Mouse (Mus musculus) right cerebral cortex, postnatal 25 days (tissue): ENCODE results near the gene Tlr8.
"Not testable (repeated sequence)": the region's sequence is repeated elsewhere in the genome, so short reads cannot be mapped to it uniquely, and the experiment has no call there.

Source experiments
- DNase-seq: peaks from one replicate; pipeline ENCODE4 v3.0.0; 2022

Gene Tlr8

GRCm38 (mm10) chrX:167264086-167264485, at the start of gene Tlr8:
Gene Tlr8, minus strand, starts transcription at chrX:167264329.
- DNase-seq, result no peak

DNA sequence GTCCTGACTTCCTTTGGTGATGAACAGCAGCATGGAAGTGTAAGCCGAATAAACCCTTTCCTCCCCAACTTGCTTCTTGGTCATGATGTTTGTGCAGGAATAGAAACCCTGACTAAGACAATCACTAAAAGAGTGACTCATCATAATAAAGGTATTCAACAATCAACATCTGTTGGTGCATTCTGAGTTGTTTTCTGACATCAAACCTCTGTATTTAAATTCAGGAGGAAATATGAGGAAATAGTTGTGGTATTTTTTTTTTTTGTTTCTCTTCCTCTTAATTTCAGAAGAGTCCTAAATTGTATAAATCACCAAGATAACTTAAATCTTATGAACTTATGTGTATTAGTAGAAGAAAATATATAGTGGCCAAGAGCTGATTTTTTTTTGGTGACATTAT, 37.9 kb upstream of the Tlr8 start:
- DNase-seq, result not testable (repeated sequence)

- DNase-seq, result peak; percentile 45
Observed at GRCm38 (mm10) chrX:167276953-167277352, 12.8 kb upstream of the Tlr8 start.

GRCm38 (mm10) chrX:167276551-167276950, 12.4 kb upstream of the Tlr8 start:
- DNase-seq, result no peak

- no peak for DNase-seq
Observed at GRCm38 (mm10) chrX:167263530-167263929, 599 bp downstream of the Tlr8 start.

DNA sequence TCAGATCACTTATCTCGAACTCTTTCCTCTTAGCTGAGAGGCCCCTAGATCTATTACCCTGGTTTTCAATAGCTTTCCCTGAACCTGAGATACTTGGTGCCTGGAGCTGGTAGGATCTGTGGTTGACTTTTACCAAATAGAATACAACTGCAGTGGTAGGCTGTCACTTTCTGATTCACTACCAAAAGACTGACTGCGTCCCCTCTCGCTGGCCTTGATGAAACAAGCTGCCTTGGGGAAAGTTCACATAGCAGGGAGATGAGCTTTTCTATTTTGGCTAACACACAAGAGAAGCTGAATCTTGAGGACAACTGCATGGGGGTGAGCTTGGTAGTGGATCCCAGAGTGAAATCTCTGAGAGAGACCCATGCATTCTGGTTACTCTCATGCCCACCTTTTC, 22.4 kb downstream of the Tlr8 start:
- DNase-seq, result no peak

GRCm38 (mm10) chrX:167239293-167239921, 24.7 kb downstream of the Tlr8 start:
- no peak for DNase-seq

- peak; percentile 58 for DNase-seq
Observed at GRCm38 (mm10) chrX:167233104-167233687, 30.9 kb downstream of the Tlr8 start.

GRCm38 (mm10) chrX:167231150-167231549, 33.0 kb downstream of the Tlr8 start:
- DNase-seq, result no peak

GRCm38 (mm10) chrX:167229819-167230218, 34.3 kb downstream of the Tlr8 start:
- DNase-seq, result no peak

GRCm38 (mm10) chrX:167229206-167229605, 34.9 kb downstream of the Tlr8 start:
- no peak for DNase-seq

GRCm38 (mm10) chrX:167227756-167228155, 36.4 kb downstream of the Tlr8 start:
- DNase-seq, result no peak

DNA sequence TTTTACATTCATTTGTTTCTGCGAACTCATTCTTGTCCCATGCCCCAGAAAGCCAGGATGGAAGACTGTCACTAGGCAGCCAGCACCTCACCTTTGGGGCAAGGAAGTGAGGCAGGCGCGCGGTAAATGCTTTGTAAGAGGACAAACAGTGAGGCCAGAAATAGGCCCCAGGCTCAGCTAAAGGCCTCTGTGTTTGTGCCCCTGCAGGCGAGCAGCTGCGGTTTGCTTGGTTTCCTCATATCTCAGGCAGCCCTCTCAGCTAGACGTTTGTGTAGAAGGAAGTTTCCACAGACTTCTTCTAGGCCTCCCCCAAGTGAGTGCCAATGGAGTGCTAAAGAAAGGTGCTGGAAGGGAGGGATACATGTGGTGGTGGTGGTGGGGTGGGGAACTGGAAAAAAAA, 37.0 kb downstream of the Tlr8 start:
- no peak for DNase-seq

DNA sequence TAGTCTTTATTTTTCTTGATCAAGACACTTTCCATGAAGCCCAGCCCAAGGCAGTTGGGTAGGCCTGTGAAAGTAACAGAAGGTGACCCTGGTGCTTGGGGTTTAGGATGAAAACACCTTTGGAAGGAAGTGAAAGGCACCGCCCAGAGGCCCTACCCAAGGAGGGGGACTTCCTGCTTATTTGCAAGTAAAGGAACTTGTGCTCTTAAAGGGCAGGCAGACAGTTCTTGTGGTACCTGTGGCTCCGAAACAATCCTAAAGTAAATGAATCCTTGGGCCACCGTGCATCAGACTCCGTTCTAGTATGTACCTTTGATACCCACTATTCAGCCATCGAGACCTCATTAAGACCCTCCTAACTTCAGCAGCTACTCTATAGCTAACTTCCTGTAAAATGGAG, 37.6 kb downstream of the Tlr8 start:
- DNase-seq, result no peak

- no peak for DNase-seq
Observed at GRCm38 (mm10) chrX:167212707-167213106, 51.4 kb downstream of the Tlr8 start.

- no peak for DNase-seq
Observed at GRCm38 (mm10) chrX:167211871-167212555, 52.1 kb downstream of the Tlr8 start.

DNA sequence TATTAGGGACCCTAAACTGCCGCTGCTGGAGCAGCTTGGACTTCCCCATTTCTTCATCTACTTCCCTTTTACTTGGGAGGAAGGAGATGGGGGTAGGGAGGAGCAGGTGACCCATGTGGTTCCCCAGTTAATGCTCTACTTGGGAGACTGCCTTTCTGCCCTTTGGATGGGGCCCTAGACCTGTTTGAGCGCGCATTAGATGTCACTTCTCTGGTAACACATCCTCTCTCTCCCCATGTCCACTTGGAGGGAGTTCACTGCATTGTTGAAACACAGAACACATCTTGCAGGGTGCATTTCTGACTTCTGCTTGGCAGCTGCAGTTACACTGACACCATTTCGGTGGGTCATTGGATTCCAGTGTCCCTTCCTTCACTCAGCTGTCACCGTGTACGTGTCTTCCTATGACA, 53.8 kb downstream of the Tlr8 start:
- no peak for DNase-seq

GRCm38 (mm10) chrX:167209828-167210227, 54.3 kb downstream of the Tlr8 start:
- DNase-seq, result no peak

DNA sequence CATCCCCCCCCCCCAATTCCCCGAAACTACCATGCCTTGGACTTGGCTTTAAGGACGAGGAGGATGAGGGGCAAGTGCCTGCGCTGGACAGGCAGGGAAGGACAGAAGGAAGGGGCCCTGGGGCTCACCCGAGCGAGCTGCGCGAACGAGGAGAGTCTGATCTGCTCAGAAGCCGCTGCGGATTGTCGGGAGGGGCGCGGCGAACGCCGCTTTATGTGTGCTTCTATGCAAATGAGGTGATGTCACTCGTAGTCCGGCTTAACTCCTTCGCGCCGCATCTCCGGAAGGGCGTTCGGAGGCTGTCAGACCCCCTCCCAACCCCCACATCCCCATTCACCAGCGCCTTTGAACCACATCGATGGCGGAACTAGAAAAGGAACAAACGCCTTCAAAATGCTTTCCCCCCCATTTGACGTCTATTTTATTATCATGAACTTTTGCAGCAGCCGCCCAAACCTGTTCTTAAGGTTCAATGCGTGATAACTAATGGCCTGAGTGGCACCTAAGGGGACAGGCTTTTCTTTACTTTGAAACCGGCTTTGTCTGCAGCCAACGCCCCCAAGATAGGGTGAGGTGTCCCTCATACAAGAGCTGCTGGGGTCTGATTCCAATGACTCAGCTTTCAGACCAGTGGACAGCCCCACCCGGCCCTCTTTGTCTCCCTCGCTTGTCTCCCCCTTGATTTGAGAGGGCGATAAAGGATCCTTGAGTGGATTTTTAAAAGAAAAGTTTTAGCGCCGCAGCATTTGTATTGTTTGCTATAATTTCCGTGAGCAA, 55.0 kb downstream of the Tlr8 start, which contains the start of gene Tmsb4x:
Tmsb4x (minus strand) TSS at position 338 of the 777 bp plus-strand sequence.
- peak; percentile 78 for DNase-seq

- DNase-seq, result peak; percentile 27
Observed at GRCm38 (mm10) chrX:167208506-167208820, 55.7 kb downstream of the Tlr8 start.

DNA sequence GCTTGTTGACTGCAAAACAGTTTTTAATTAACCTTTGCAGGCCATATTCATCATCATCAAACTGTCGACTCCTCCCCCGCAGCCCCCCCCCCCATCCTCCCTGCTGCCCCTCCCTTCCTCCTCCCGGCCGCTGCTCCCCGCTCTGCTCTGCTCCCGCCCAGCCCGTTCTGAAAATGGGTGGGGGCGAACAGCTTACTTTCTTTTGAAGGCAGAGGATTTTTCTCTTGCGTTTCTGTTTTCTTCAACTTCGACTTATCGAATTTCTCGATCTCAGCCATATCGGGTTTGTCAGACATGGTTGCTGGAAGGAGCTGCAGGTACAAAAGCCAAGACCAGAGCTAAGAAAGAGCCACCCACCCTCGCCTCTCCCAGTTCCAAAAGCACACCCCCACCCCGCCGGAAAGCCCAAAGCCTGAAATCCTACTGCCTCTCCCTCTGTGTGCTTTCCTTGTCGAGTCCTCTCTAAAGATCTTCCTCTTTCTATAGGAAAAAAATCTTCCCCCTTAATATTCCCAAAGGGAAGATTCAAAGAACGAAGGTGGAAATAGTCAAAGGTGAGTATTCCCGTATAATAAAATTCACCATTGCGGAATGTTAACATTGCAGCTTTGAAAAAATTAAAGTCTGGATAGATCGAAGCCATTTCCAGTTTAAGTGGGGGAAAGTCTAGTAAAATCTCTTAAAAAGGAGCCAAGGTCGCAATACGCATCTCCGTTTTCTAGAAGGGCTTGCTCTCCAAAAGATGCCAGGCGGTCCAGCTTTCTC, 56.2 kb downstream of the Tlr8 start:
- DNase-seq, result peak; percentile 18

DNA sequence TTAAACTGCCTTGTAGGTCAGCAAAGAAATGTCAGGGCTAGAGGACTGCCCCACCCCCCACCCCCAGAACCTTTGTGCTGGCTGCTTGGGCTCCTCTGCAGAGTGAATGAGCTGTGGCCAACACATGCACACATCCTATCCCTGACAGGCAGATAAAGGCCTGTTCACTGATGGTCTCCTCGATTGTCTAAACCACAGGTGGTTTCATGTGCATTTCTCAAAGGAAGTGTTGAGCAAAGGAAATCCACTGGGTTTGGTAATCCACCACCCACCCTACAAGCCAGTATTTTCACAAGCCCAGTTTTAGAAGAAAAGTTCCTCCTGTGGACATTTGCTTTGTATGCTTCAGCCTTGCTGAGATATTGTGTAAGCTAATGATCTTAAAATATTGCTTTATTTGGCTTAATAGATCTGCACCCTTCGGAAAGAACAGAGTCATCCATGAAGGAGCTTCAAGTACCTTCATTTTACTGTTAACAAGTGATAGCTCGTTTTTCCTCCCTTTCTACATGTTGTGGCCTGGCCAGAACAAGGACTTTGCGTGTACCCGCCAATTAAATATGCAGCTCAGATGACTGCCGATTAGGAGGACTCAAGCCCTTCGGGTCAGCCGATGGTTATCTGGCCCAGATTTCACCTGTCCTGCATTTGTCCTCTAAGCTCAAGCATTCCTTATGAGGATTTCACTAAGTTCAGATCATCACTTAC, 58.2 kb downstream of the Tlr8 start:
- DNase-seq, result no peak
